Mouse (Mus musculus) thymus, adult 2 months (tissue): ENCODE data around the gene Agxt.

Source experiments
- CTCF ChIP-seq: fragments of 200-500 bp; IDR thresholded peaks from 2 replicates; pipeline ENCODE4 v1.5.1; 2012; ENCODE audit warnings: mild to moderate bottlenecking, control low read depth, low read length, moderate library complexity, borderline replicate concordance; ENCODE audit not compliant: control insufficient read depth, poor library complexity, insufficient read depth; ENCODE audit errors: extremely low read depth
- POLR2A ChIP-seq: fragments of 200-500 bp; IDR thresholded peaks from 2 replicates; pipeline ENCODE4 v1.6.1; 2012; ENCODE audit warnings: mild to moderate bottlenecking, low read length, control low read depth, moderate library complexity; ENCODE audit not compliant: control insufficient read depth, poor library complexity, insufficient read depth; ENCODE audit errors: extremely low read depth

- no peak for TF ChIP-seq CTCF
- TF ChIP-seq POLR2A: no peak
Measured at GRCm38 (mm10) chr1:93123179-93123854, 11.7 kb upstream of the Agxt start.
